Mouse (Mus musculus) MEL (cell line): Measurements from ENCODE around the gene Spire2. TPM values are rescaled to one million over a fixed set of nuclear protein-coding genes. Genes with fewer than 3 reads are reported as not detected.

Experiments
- DNase-seq: peaks from one replicate; pipeline ENCODE4 v3.0.0; 2011; ENCODE audit warnings: low read depth, low spot score
- H3K27ac ChIP-seq: 2 replicates; pipeline ENCODE4 v1.5.1; 2012; ENCODE audit warnings: low read depth, mild to moderate bottlenecking, control low read depth, low read length, moderate library complexity; ENCODE audit not compliant: control insufficient read depth
- H3K27me3 ChIP-seq, 2 experiments: fragments of 150-350 bp in 1 of 2; sonication (generic) in 1 of 2; 2 replicates each; pipeline ENCODE4 v1.6.1; 2012; ENCODE audit warnings: low read length in 2 of 2, mild to moderate bottlenecking in 2 of 2, improper control_type of control experiment in 1 of 2, moderate library complexity in 1 of 2; ENCODE audit not compliant: insufficient read depth in 2 of 2, control insufficient read depth in 1 of 2
- H3K36me3 ChIP-seq, 2 experiments: 2 replicates each; pipeline ENCODE4 v1.6.1; 2012 to 2014; ENCODE audit warnings: low read length in 2 of 2, improper control_type of control experiment in 1 of 2, inconsistent platforms in 1 of 2, mild to moderate bottlenecking in 1 of 2; ENCODE audit not compliant: insufficient read depth in 2 of 2, control insufficient read depth in 1 of 2
- H3K4me1 ChIP-seq, 2 experiments: fragments of 150-350 bp in 1 of 2; sonication (generic) in 1 of 2; 2 replicates each; pipeline ENCODE4 v1.6.1; 2012; ENCODE audit warnings: low read length in 2 of 2, improper control_type of control experiment in 1 of 2, mild to moderate bottlenecking in 1 of 2; ENCODE audit not compliant: insufficient read depth in 2 of 2, control insufficient read depth in 1 of 2
- H3K4me3 ChIP-seq, 2 experiments: fragments of 150-350 bp in 1 of 2; sonication (generic) in 1 of 2; 2 replicates each; pipeline ENCODE4 v1.5.1; 2012; ENCODE audit warnings: low read depth in 2 of 2, low read length in 2 of 2, mild to moderate bottlenecking in 2 of 2, moderate library complexity in 2 of 2, control low read depth in 1 of 2, improper control_type of control experiment in 1 of 2; ENCODE audit not compliant: control insufficient read depth in 1 of 2, insufficient read depth in 1 of 2
- H3K79me2 ChIP-seq: 2 replicates; pipeline ENCODE4 v1.6.1; 2012; ENCODE audit warnings: mild to moderate bottlenecking, low read length, moderate library complexity; ENCODE audit not compliant: control insufficient read depth, poor library complexity, insufficient read depth
- H3K9ac ChIP-seq: 2 replicates; pipeline ENCODE4 v1.6.1; 2012; ENCODE audit warnings: low read depth, mild to moderate bottlenecking, control low read depth, low read length, moderate library complexity; ENCODE audit not compliant: control insufficient read depth, poor library complexity, severe bottlenecking
- H3K9me3 ChIP-seq: fragments of 150-350 bp; sonication (generic); replicated peaks from 2 replicates; pipeline ENCODE4 v1.6.1; 2012; ENCODE audit warnings: mild to moderate bottlenecking, low read length, improper control_type of control experiment, moderate library complexity; ENCODE audit not compliant: insufficient read depth
- BHLHE40 ChIP-seq: IDR thresholded peaks from 2 replicates; pipeline ENCODE4 v1.6.1; 2012; ENCODE audit warnings: low read depth, mild to moderate bottlenecking, inconsistent platforms, low read length, improper control_type of control experiment, borderline replicate concordance
- CHD1 ChIP-seq: IDR thresholded peaks from 2 replicates; pipeline ENCODE4 v1.6.1; 2012; ENCODE audit warnings: low read depth, mild to moderate bottlenecking, inconsistent platforms, low read length, improper control_type of control experiment
- CHD2 ChIP-seq: IDR thresholded peaks from 2 replicates; pipeline ENCODE4 v1.6.1; 2011; ENCODE audit warnings: low read length, improper control_type of control experiment
- CTCF ChIP-seq, 3 experiments: IDR thresholded peaks in 2 of 3; conservative IDR thresholded peaks in 1 of 3; 2 replicates each; pipeline ENCODE4 v1.5.1; 2011 to 2012; ENCODE audit warnings: low read length in 3 of 3, low read depth in 2 of 3, mild to moderate bottlenecking in 2 of 3, improper control_type of control experiment in 1 of 3, inconsistent platforms in 1 of 3, mixed read lengths in 1 of 3, moderate library complexity in 1 of 3; ENCODE audit not compliant: control insufficient read depth in 1 of 3, insufficient read depth in 1 of 3, poor library complexity in 1 of 3, severe bottlenecking in 1 of 3
- ELF1 ChIP-seq: IDR thresholded peaks from 2 replicates; pipeline ENCODE4 v1.6.1; 2014; ENCODE audit warnings: low read depth, mild to moderate bottlenecking, inconsistent platforms, low read length, improper control_type of control experiment, moderate library complexity
- EP300 ChIP-seq, 2 experiments: IDR thresholded peaks; 2 replicates each; pipeline ENCODE4 v1.6.1; 2011; ENCODE audit warnings: improper control_type of control experiment in 2 of 2, low read length in 2 of 2, low read depth in 1 of 2, mild to moderate bottlenecking in 1 of 2
- ETS1 ChIP-seq: IDR thresholded peaks from 2 replicates; pipeline ENCODE4 v1.6.1; 2012; ENCODE audit warnings: low read depth, mild to moderate bottlenecking, inconsistent platforms, low read length, improper control_type of control experiment, moderate library complexity
- GATA1 ChIP-seq: IDR thresholded peaks from 2 replicates; pipeline ENCODE4 v1.6.1; 2011; ENCODE audit warnings: low read depth, low read length, improper control_type of control experiment
- HCFC1 ChIP-seq: IDR thresholded peaks from 2 replicates; pipeline ENCODE4 v1.6.1; 2012; ENCODE audit warnings: low read depth, mild to moderate bottlenecking, inconsistent platforms, low read length, improper control_type of control experiment, moderate library complexity
- KAT2A ChIP-seq: conservative IDR thresholded peaks from 2 replicates; pipeline ENCODE4 v1.6.1; 2012; ENCODE audit warnings: low read depth, low read length, improper control_type of control experiment, inconsistent platforms
- MAFK ChIP-seq: IDR thresholded peaks from 2 replicates; pipeline ENCODE4 v1.6.1; 2011; ENCODE audit warnings: low read depth, mild to moderate bottlenecking, low read length, improper control_type of control experiment, borderline replicate concordance
- MAX ChIP-seq: IDR thresholded peaks from 2 replicates; pipeline ENCODE4 v1.6.1; 2011; ENCODE audit warnings: low read length, improper control_type of control experiment
- MAZ ChIP-seq: IDR thresholded peaks from 2 replicates; pipeline ENCODE4 v1.6.1; 2012; ENCODE audit warnings: low read depth, mild to moderate bottlenecking, inconsistent platforms, low read length, improper control_type of control experiment
- MXI1 ChIP-seq: IDR thresholded peaks from 2 replicates; pipeline ENCODE4 v1.6.1; 2011; ENCODE audit warnings: mild to moderate bottlenecking, low read depth, low read length, improper control_type of control experiment
- MYB ChIP-seq: IDR thresholded peaks from 2 replicates; pipeline ENCODE4 v1.6.1; 2011; ENCODE audit warnings: mild to moderate bottlenecking, low read depth, low read length, improper control_type of control experiment
- MYC ChIP-seq: IDR thresholded peaks from 2 replicates; pipeline ENCODE4 v1.6.1; 2011; ENCODE audit warnings: low read depth, mild to moderate bottlenecking, low read length, improper control_type of control experiment, moderate library complexity
- NELFE ChIP-seq: IDR thresholded peaks from 2 replicates; pipeline ENCODE4 v1.6.1; 2011; ENCODE audit warnings: low read depth, low read length, improper control_type of control experiment
- NRF1 ChIP-seq: IDR thresholded peaks from 2 replicates; pipeline ENCODE4 v1.6.1; 2014; ENCODE audit warnings: low read depth, mild to moderate bottlenecking, inconsistent platforms, low read length, improper control_type of control experiment, moderate library complexity; ENCODE audit not compliant: poor library complexity, insufficient read depth, severe bottlenecking
- POLR2A ChIP-seq, 2 experiments: IDR thresholded peaks; 2 replicates each; pipeline ENCODE4 v1.6.1; 2011 to 2012; ENCODE audit warnings: low read length in 2 of 2, mild to moderate bottlenecking in 2 of 2, control low read depth in 1 of 2, improper control_type of control experiment in 1 of 2, low read depth in 1 of 2, moderate library complexity in 1 of 2; ENCODE audit not compliant: control insufficient read depth in 1 of 2, insufficient read depth in 1 of 2, poor library complexity in 1 of 2
- POLR2AphosphoS2 ChIP-seq: IDR thresholded peaks from 2 replicates; pipeline ENCODE4 v1.6.1; 2011; ENCODE audit warnings: low read length, improper control_type of control experiment
- POLR2AphosphoS5 ChIP-seq: IDR thresholded peaks from 2 replicates; pipeline ENCODE4 v1.6.1; 2012; ENCODE audit warnings: low read depth, borderline replicate concordance, mild to moderate bottlenecking, inconsistent platforms, low read length, moderate library complexity, mixed read lengths
- RCOR1 ChIP-seq: IDR thresholded peaks from 2 replicates; pipeline ENCODE4 v1.6.1; 2012; ENCODE audit warnings: low read depth, mild to moderate bottlenecking, inconsistent platforms, low read length, improper control_type of control experiment
- SIN3A ChIP-seq: IDR thresholded peaks from 2 replicates; pipeline ENCODE4 v1.6.1; 2012; ENCODE audit warnings: low read length, improper control_type of control experiment, inconsistent platforms
- SMC3 ChIP-seq: IDR thresholded peaks from 2 replicates; pipeline ENCODE4 v1.6.1; 2011; ENCODE audit warnings: low read depth, low read length, improper control_type of control experiment
- TAL1 ChIP-seq: IDR thresholded peaks from 2 replicates; pipeline ENCODE4 v1.6.1; 2012; ENCODE audit warnings: mild to moderate bottlenecking, inconsistent platforms, low read length, moderate library complexity, mixed read lengths
- TBP ChIP-seq: IDR thresholded peaks from 2 replicates; pipeline ENCODE4 v1.8.0; 2011; ENCODE audit warnings: low read depth, low read length, improper control_type of control experiment
- UBTF ChIP-seq: IDR thresholded peaks from 2 replicates; pipeline ENCODE4 v1.6.1; 2012; ENCODE audit warnings: low read depth, mild to moderate bottlenecking, inconsistent platforms, low read length, improper control_type of control experiment, moderate library complexity, borderline replicate concordance; ENCODE audit not compliant: insufficient read depth
- USF1 ChIP-seq: IDR thresholded peaks from 2 replicates; pipeline ENCODE4 v1.6.1; 2014; ENCODE audit warnings: low read depth, mild to moderate bottlenecking, inconsistent platforms, low read length, improper control_type of control experiment, moderate library complexity
- USF2 ChIP-seq, 2 experiments: IDR thresholded peaks; 2 replicates each; pipeline ENCODE4 v1.6.1; 2011 to 2012; ENCODE audit warnings: improper control_type of control experiment in 2 of 2, low read length in 2 of 2, borderline replicate concordance in 1 of 2, inconsistent platforms in 1 of 2, low read depth in 1 of 2, mild to moderate bottlenecking in 1 of 2; ENCODE audit not compliant: insufficient read depth in 1 of 2
- ZC3H11A ChIP-seq: IDR thresholded peaks from 2 replicates; pipeline ENCODE4 v1.6.1; 2012; ENCODE audit warnings: low read depth, mild to moderate bottlenecking, inconsistent platforms, low read length, improper control_type of control experiment
- ZMIZ1 ChIP-seq: IDR thresholded peaks from 2 replicates; pipeline ENCODE4 v1.6.1; 2012; ENCODE audit warnings: low read depth, mild to moderate bottlenecking, inconsistent platforms, low read length, improper control_type of control experiment, moderate library complexity
- polyA plus RNA-seq, 2 experiments: library from polyadenylated mRNA; stranded (reverse) in 1 of 2; unstranded in 1 of 2; fragments of >175 nt in 1 of 2; fragments of >200 nt in 1 of 2; gene quantifications; 2 replicates each; pipeline versions ENCODE4 v1.2.1 to v1.2.4; 2012; ENCODE audit warnings: low replicate concordance in 2 of 2, low read depth in 1 of 2; ENCODE audit not compliant: insufficient read length in 2 of 2, insufficient read depth in 1 of 2, missing spikeins in 1 of 2
- total RNA-seq: library from RNA; depleted of rRNA; stranded (reverse); fragments of 300-350 nt; gene quantifications from 2 replicates; pipeline ENCODE4 v1.2.3, GENCODE M21; 2012

Spire2 gene
- total and polyA plus RNA-seq, 3 experiments: 1.1 to 5.4 TPM; not detected in 1

GRCm38 (mm10) chr8:123375701-123376100, 43.2 kb downstream of the Spire2 start:
- H3K79me2 ChIP-seq: peaks cover 41% of the 10 kb centered on the region
- H3K27ac ChIP-seq: no peak overlapping the region
- no peak for DNase-seq
- no peaks in the 10 kb centered on the region for H3K27me3 ChIP-seq
- no peak overlapping the region for H3K4me3 ChIP-seq
- H3K36me3 ChIP-seq: peaks cover 2 to 11% of the 10 kb centered on the region in 2 experiments
- H3K9me3 ChIP-seq: no peaks in the 10 kb centered on the region
- H3K9ac ChIP-seq: no peak overlapping the region
- H3K4me1 ChIP-seq: peaks cover 0 to 15% of the 10 kb centered on the region in 2 experiments; a peak in 1 of 4 replicates
- TF ChIP-seq TAL1 (no peak), EP300 (IDR thresholded peaks at IDR 0.05; ENCODE audit: low read depth in 1 of 2, low read length in 2 of 2) (no peak), USF1 (no peak), TBP (no peak), MAZ (no peak), BHLHE40 (no peak), CHD2 (no peak), GATA1 (no peak), MYC (no peak), USF2 (IDR thresholded peaks at IDR 0.05; ENCODE audit: borderline replicate concordance in 1 of 2, insufficient read depth in 1 of 2, low read depth in 1 of 2, low read length in 2 of 2) (no peak), RCOR1 (no peak), MAFK (no peak), SIN3A (no peak), HCFC1 (no peak)

- TF ChIP-seq NRF1 (no peak), MYB (no peak), CHD1 (no peak), POLR2AphosphoS5 (no peak), ZC3H11A (no peak), ETS1 (no peak), KAT2A (no peak), ZMIZ1 (no peak), MAX (no peak), POLR2AphosphoS2 (no peak), ELF1 (no peak), BHLHE40 (no peak), POLR2A (IDR thresholded peaks at IDR 0.05; ENCODE audit: control insufficient read depth in 1 of 2, insufficient read depth in 1 of 2, low read depth in 1 of 2, low read length in 2 of 2, poor library complexity in 1 of 2) (no peak), UBTF (no peak), CHD2 (no peak), MXI1 (no peak), NELFE (no peak), SMC3 (no peak), CTCF (IDR thresholded peaks at IDR 0.05 in 2 of 3, conservative IDR thresholded peaks at IDR 0.05 in 1 of 3; ENCODE audit: control insufficient read depth in 1 of 3, insufficient read depth in 1 of 3, low read depth in 2 of 3, low read length in 3 of 3, poor library complexity in 1 of 3, severe bottlenecking in 1 of 3) (no peak)
- H3K4me1 ChIP-seq: peaks cover 0 to 15% of the 10 kb centered on the region in 2 experiments; a peak in 1 of 4 replicates
- no peak overlapping the region for H3K4me3 ChIP-seq
- no peak for DNase-seq
- H3K36me3 ChIP-seq: peaks cover 2 to 11% of the 10 kb centered on the region in 2 experiments
- H3K27me3 ChIP-seq: no peaks in the 10 kb centered on the region
- H3K79me2 ChIP-seq: peaks cover 41% of the 10 kb centered on the region
- H3K27ac ChIP-seq: no peak overlapping the region
- no peak overlapping the region for H3K9ac ChIP-seq
- no peaks in the 10 kb centered on the region for H3K9me3 ChIP-seq
Observed at GRCm38 (mm10) chr8:123376106-123376505, 43.6 kb downstream of the Spire2 start.
